ENCODE assay signal across 8 mouse cellular contexts in the genomic region with DNA sequence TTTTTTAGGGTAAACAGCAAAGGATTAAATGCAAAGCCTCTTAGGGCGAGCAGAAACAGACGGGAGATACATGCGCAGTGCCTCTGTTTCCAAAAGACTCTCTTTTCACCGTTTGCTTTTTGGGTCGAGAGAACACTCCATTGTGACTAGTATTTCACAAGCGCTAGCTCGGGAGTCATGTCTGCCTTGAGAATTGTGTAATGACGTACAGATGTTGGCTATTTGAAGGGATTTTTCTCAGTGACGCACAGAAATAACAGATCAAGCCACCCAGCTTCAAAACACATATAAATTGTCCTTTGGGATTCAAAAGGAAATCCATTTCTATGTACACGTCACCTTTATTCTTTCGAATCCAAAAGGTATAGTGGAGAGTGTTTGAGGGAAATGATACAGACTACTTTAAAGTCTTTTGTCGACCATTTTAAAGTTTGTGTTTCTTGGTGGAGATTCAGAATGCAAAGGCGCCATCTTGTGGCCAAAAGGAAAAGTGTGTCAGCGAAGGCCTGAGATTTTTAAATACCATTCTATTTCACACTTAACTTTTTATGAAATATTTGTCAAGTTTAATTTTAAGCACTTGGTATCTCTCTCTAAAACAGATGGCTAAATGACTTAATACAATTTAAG.
DNase-seq lines count a peak whose midpoint lies in the region; ATAC-seq and TF ChIP-seq lines count a peak whose summit lies in the region.

No protein-coding gene starts in this region.

- no peaks in the 10 kb centered on the region for H3K9me3 ChIP-seq in heart, postnatal 0 days (replicated peaks; ENCODE audit: control insufficient read depth, low read length)
- H3K9me3 ChIP-seq in midbrain, embryonic 11.5 days (ENCODE audit: control insufficient read depth, low read length): no peaks in the 10 kb centered on the region

- TF ChIP-seq CTCF in heart, postnatal 0 days (IDR thresholded peaks at IDR 0.05; ENCODE audit: low read depth): peak; percentile 71
- peak; percentile 69; the same call in 1 of the 2 replicates for TF ChIP-seq CTCF in brain, embryonic 14.5 days (IDR thresholded peaks at IDR 0.05; ENCODE audit: borderline replicate concordance, extremely low read depth, insufficient read depth, insufficient read length)

- no peak overlapping the region for H3K4me3 ChIP-seq in heart, postnatal 0 days (ENCODE audit: low read depth, low read length)
- no peak overlapping the region for H3K4me3 ChIP-seq in midbrain, embryonic 11.5 days (ENCODE audit: low read depth, low read length)

- no peaks in the 10 kb centered on the region for H3K4me1 ChIP-seq in heart, postnatal 0 days (ENCODE audit: control insufficient read depth, insufficient read depth)
- H3K4me1 ChIP-seq in midbrain, embryonic 11.5 days (ENCODE audit: control insufficient read depth, insufficient read depth, low read length): no peaks in the 10 kb centered on the region

- no peak for ATAC-seq in heart, postnatal 0 days (ENCODE audit: insufficient read depth, low read depth)
- 0 out of 2 replicates have a peak, but pooled peaks have one; percentile 55 for ATAC-seq in midbrain, embryonic 11.5 days (ENCODE audit: low FRiP score)

- no peaks in the 10 kb centered on the region for H3K36me3 ChIP-seq in heart, postnatal 0 days (replicated peaks; ENCODE audit: control insufficient read depth, insufficient read depth, low read length)
- no peaks in the 10 kb centered on the region for H3K36me3 ChIP-seq in midbrain, embryonic 11.5 days (ENCODE audit: control insufficient read depth, insufficient read depth, low read length)

- H3K9ac ChIP-seq in heart, postnatal 0 days (replicated peaks; ENCODE audit: low read depth, low read length): no peak overlapping the region
- H3K9ac ChIP-seq in midbrain, embryonic 11.5 days (ENCODE audit: low read length): no peak overlapping the region

- H3K4me2 ChIP-seq in heart, postnatal 0 days (ENCODE audit: low read depth, low read length): no peak overlapping the region
- no peak overlapping the region for H3K4me2 ChIP-seq in midbrain, embryonic 11.5 days

- 49% methylated on average over 14 of the region's 14 CpGs for WGBS in heart, postnatal 0 days
- 48% methylated on average over 14 of the region's 14 CpGs for WGBS in midbrain, embryonic 11.5 days

- no peak overlapping the region for H3K27ac ChIP-seq in heart, postnatal 0 days (ENCODE audit: low read depth)
- no peak overlapping the region for H3K27ac ChIP-seq in midbrain, embryonic 11.5 days (ENCODE audit: low read depth, low read length)

- no peaks in the 10 kb centered on the region for H3K27me3 ChIP-seq in heart, postnatal 0 days (ENCODE audit: control insufficient read depth, insufficient read depth, low read length)
- no peaks in the 10 kb centered on the region for H3K27me3 ChIP-seq in midbrain, embryonic 11.5 days (ENCODE audit: control insufficient read depth, insufficient read depth, low read length)

- TF ChIP-seq EP300 in heart, postnatal 0 days (IDR thresholded peaks at IDR 0.05; ENCODE audit: low read depth): no peak

- DNase-seq in heart, postnatal 0 days (ENCODE audit: low spot score): peak; percentile 51
- no peak for DNase-seq in heart, adult 11 months
- peak; percentile 12 to 45 for DNase-seq in CD8-positive naive resting alpha-beta T cell, adult 2 months (ENCODE audit: low read depth in 2 of 2, low spot score in 2 of 2)
- DNase-seq in brain, embryonic 14.5 days (ENCODE audit: low read depth): peak; percentile 85
- peak; percentile 34 to 37 for DNase-seq in frontal cortex, postnatal 25 days (ENCODE audit: low spot score in 2 of 2)
- DNase-seq in layer of hippocampus, adult 9-10 months (ENCODE audit: low spot score): peak; percentile 63
- peak; percentile 92 for DNase-seq in midbrain, embryonic 11.5 days (ENCODE audit: low spot score, missing footprints)
- DNase-seq in yolk sac, embryonic 10.5 days (ENCODE audit: low spot score): peak; percentile 18

- no peak for TF ChIP-seq POLR2A in brain, embryonic 14.5 days (IDR thresholded peaks at IDR 0.05; ENCODE audit: borderline replicate concordance, extremely low read depth, insufficient read depth, insufficient read length, poor library complexity, severe bottlenecking)
